Mouse (Mus musculus) forebrain, embryonic 16.5 days (tissue): Measurements from ENCODE around the gene Sart3. TPM values are rescaled to one million over a fixed set of nuclear protein-coding genes. Genes with fewer than 3 reads are reported as not detected.

Experiments used
- ATAC-seq: fragments of 200-750 bp; cut with Nextera tagmentation; 2 replicates; pipeline ENCODE4 v1.8.0; 2017; ENCODE audit warnings: mild to moderate bottlenecking, moderate library complexity
- H3K27ac ChIP-seq: fragments of 300-500 bp; sonication (generic); 2 replicates; pipeline ENCODE4 v1.5.1; 2014; ENCODE audit warnings: low read length, control low read depth
- H3K27me3 ChIP-seq: fragments of 300-500 bp; sonication (generic); replicated peaks from 2 replicates; pipeline ENCODE4 v1.6.1; 2014; ENCODE audit warnings: low read length; ENCODE audit not compliant: control insufficient read depth, insufficient read depth
- H3K36me3 ChIP-seq: fragments of 300-500 bp; sonication (generic); 2 replicates; pipeline ENCODE4 v1.6.1; 2014; ENCODE audit not compliant: control insufficient read depth, insufficient read depth
- H3K4me1 ChIP-seq: fragments of 300-500 bp; sonication (generic); replicated peaks from 2 replicates; pipeline ENCODE4 v1.6.1; 2014; ENCODE audit warnings: low read length; ENCODE audit not compliant: control insufficient read depth, insufficient read depth
- H3K4me2 ChIP-seq: fragments of 300-500 bp; sonication (generic); 2 replicates; pipeline ENCODE4 v1.6.1; 2014; ENCODE audit warnings: mild to moderate bottlenecking, low read length, control low read depth
- H3K4me3 ChIP-seq: fragments of 300-500 bp; sonication (generic); replicated peaks from 2 replicates; pipeline ENCODE4 v1.5.1; 2014; ENCODE audit warnings: mild to moderate bottlenecking, low read length, control low read depth
- H3K9ac ChIP-seq: fragments of 300-500 bp; sonication (generic); replicated peaks from 2 replicates; pipeline ENCODE4 v1.6.1; 2014; ENCODE audit warnings: low read depth, low read length, control low read depth
- H3K9me3 ChIP-seq: fragments of 300-500 bp; sonication (generic); 2 replicates; pipeline ENCODE4 v1.6.1; 2016; ENCODE audit warnings: low read length; ENCODE audit not compliant: control insufficient read depth
- WGBS: fragments of 180-500 bp; shearing (Covaris S2); extraction: QIAGEN DNeasy Blood & Tissue Kit; methylation state at CpG from one replicate; pipeline ENCODE4 v1.1.7; 2014; 5-methylcytosine and 5-hydroxymethylcytosine counted together
- polyA plus RNA-seq: library from polyadenylated mRNA; unstranded; fragments of >200 nt; fragmentation: Nextera tagmentation; extraction: Ambion mirVana; gene quantifications from 2 replicates; pipeline ENCODE4 v1.2.1, GENCODE M21; 2015

Sart3 gene
- polyA plus RNA-seq, 1 experiment from 2014 or later = 52.7 TPM

DNA sequence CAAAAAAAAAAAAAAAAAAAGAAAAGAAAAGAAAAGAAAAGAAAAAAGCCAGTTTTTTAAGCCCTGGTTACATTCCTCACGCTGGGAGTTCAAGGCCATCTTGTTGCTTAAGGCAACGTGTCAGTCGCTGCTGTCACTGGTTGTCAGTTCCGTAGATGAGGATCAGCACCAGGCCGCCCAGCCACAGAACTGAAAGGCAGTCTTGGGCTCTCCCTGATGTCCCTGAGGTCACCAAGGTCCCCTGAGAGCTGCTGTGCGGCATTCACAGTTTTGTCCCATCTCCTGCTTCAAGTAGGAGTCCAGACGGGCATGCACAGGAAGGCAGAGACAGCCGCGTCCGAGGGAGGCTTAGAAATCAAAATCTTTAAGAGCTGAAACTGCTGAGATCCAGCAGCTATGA, 3.3 kb upstream of the Sart3 start:
- no peak overlapping the region for H3K4me2 ChIP-seq
- no peak overlapping the region for H3K9ac ChIP-seq
- peaks cover 4% of the 10 kb centered on the region; the same call in 1 of the 2 replicates for H3K36me3 ChIP-seq
- H3K4me1 ChIP-seq = peaks cover 13% of the 10 kb centered on the region
- 92% methylated on average over 10 of the region's 10 CpGs for WGBS
- no peak overlapping the region for H3K4me3 ChIP-seq
- H3K9me3 ChIP-seq = no peaks in the 10 kb centered on the region
- no peaks in the 10 kb centered on the region for H3K27me3 ChIP-seq
- no peak overlapping the region for H3K27ac ChIP-seq
- no peak for ATAC-seq

DNA sequence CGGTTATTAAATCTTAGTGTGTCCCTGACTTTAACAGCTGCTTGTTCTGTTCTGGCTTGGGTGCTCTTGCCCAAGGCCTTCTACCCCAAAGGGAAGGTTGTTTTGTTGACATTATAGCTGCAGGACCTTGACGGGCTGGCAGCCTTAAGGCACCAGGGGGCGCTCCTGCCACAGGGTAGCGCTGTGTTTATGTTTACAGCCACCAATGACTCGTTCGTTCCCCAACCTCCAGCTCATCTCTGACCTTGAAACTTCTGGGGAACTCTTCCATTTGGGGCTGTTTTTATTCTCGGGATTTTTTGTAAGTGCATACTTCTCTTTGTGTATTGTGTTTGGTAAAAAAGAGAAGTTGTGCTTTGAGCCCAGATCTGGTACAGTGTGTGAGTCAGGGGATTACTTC, 1.4 kb upstream of the Sart3 start:
- WGBS = under 1% methylated on average over 7 of the region's 7 CpGs
- no peak overlapping the region for H3K9ac ChIP-seq

GRCm38 (mm10) chr5:113772905-113773519, 702 bp upstream of the Sart3 start:
- peak overlapping the region; percentile 89 for H3K9ac ChIP-seq
- H3K27me3 ChIP-seq = no peaks in the 10 kb centered on the region
- H3K36me3 ChIP-seq = peaks cover 4% of the 10 kb centered on the region; the same call in 1 of the 2 replicates
- peak overlapping the region; percentile 99; the same call in 1 of the 2 replicates for H3K27ac ChIP-seq
- H3K9me3 ChIP-seq = no peaks in the 10 kb centered on the region
- peaks cover 26% of the 10 kb centered on the region for H3K4me1 ChIP-seq
- ATAC-seq = peak; percentile 41; the same call in 1 of the 2 replicates
- WGBS = 2% methylated on average over 38 of the region's 38 CpGs
- H3K4me2 ChIP-seq = peak overlapping the region; percentile 57
- H3K4me3 ChIP-seq = peak overlapping the region; percentile 100

More for the DNA sequence above, 1.4 kb upstream of the Sart3 start:
- no peak for ATAC-seq
- peaks cover 26% of the 10 kb centered on the region for H3K4me1 ChIP-seq
- H3K9me3 ChIP-seq = no peaks in the 10 kb centered on the region
- no peaks in the 10 kb centered on the region for H3K27me3 ChIP-seq
- H3K27ac ChIP-seq = no peak overlapping the region
- peak overlapping the region; percentile 57 for H3K4me2 ChIP-seq
- H3K36me3 ChIP-seq = peaks cover 4% of the 10 kb centered on the region; the same call in 1 of the 2 replicates
- peak overlapping the region; percentile 100 for H3K4me3 ChIP-seq

- Histone ChIP-seq H3K27ac (peak overlapping the region; percentile 99), H3K4me3 (peak overlapping the region; percentile 100), H3K9me3 (no peaks in the 10 kb centered on the region), H3K4me2 (peak overlapping the region; percentile 66), H3K27me3 (no peaks in the 10 kb centered on the region), H3K9ac (peak overlapping the region; percentile 89), H3K36me3 (peaks cover 4% of the 10 kb centered on the region; the same call in 1 of the 2 replicates), H3K4me1 (peaks cover 26% of the 10 kb centered on the region)
- ATAC-seq = peak; percentile 81
- under 1% methylated on average over 90 of the region's 97 CpGs for WGBS
These were observed 822 bp downstream of the Sart3 start for GRCm38 (mm10) chr5:113771213-113772162.

DNA sequence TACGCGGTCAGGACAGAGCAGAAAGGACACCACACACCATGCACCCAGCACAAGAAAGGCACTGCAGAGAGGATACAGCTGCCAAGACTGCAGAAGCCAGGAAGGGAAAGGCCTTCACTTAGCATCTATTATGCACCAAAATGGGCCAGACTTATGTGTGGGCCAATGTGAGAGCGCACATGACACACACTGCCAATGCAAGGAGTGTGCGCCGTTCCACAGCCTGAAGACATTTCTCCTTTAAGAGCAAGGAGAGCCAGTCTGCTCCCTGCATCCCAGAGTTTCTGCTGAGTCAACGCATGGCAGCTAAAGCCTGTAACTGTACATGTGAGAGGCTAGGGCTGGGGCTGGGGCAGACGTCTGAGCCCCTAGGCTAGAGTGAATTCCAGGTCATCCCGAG, 3.5 kb downstream of the Sart3 start:
- 94% methylated on average over 8 of the region's 8 CpGs for WGBS
- Histone ChIP-seq H3K9me3 (no peaks in the 10 kb centered on the region), H3K27me3 (no peaks in the 10 kb centered on the region)

DNA sequence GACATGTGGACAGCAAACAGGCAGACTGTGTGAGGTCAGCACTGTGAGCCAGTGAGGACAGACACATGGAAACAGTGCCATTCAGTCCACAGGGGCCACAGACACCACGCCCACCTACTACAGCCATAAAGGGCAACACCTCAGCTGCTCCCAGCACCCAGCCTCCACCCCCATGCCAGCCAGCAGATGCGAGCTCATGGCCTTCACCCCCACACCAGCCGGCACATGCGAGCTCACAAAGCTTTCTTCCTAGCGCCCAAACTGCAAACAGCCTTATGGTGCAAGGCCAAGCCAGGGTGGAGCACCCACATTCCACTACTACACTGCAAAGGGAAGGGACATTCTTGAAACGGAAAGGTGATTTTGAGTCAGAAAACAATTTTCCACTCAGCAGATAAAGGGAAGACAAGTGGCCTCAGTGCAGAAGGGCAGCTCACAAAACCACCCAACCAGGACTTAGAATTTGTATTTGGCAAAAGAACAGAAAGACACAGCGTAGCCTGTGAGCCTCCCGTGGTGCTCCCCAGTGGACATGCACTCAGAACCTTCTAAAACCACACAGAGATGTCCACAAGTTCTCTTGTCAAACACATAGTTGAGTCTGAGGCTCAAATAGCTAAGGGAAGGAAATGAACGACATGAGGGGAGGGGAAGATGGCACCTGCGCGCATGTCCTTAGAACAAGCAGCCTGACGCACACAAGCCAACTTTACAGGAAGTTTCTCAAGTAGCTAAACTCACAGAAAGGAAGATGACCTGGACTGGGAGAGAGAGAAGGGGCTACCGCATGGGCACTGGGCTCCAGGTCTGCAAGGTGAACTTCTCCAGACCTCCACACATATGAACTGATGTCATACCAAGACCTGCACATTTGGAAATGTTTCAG, 6.4 kb downstream of the Sart3 start:
- H3K36me3 ChIP-seq = peaks cover 3% of the 10 kb centered on the region; the same call in 1 of the 2 replicates
- H3K27ac ChIP-seq = no peak overlapping the region
- 94% methylated on average over 13 of the region's 13 CpGs for WGBS
- no peak overlapping the region for H3K4me2 ChIP-seq
- H3K27me3 ChIP-seq = no peaks in the 10 kb centered on the region
- H3K4me1 ChIP-seq = peaks cover 15% of the 10 kb centered on the region
- ATAC-seq = no peak
- no peak overlapping the region for H3K4me3 ChIP-seq
- H3K9ac ChIP-seq = no peak overlapping the region
- H3K9me3 ChIP-seq = no peaks in the 10 kb centered on the region

More for the DNA sequence above, 3.5 kb downstream of the Sart3 start:
- no peak overlapping the region for H3K9ac ChIP-seq
- H3K27ac ChIP-seq = no peak overlapping the region
- peaks cover 24% of the 10 kb centered on the region for H3K4me1 ChIP-seq
- H3K4me2 ChIP-seq = no peak overlapping the region
- no peak overlapping the region for H3K4me3 ChIP-seq
- H3K36me3 ChIP-seq = no peaks in the 10 kb centered on the region; the same call in 1 of the 2 replicates
- ATAC-seq = no peak

GRCm38 (mm10) chr5:113764426-113764825, 7.9 kb downstream of the Sart3 start:
- Histone ChIP-seq H3K27me3 (no peaks in the 10 kb centered on the region), H3K27ac (no peak overlapping the region), H3K9me3 (no peaks in the 10 kb centered on the region), H3K4me1 (peaks cover 2% of the 10 kb centered on the region), H3K4me2 (no peak overlapping the region), H3K36me3 (peaks cover 8% of the 10 kb centered on the region), H3K4me3 (no peak overlapping the region), H3K9ac (no peak overlapping the region)
- ATAC-seq = no peak
- whole genome bisulfite sequencing = 93% methylated on average over 7 of the region's 7 CpGs

DNA sequence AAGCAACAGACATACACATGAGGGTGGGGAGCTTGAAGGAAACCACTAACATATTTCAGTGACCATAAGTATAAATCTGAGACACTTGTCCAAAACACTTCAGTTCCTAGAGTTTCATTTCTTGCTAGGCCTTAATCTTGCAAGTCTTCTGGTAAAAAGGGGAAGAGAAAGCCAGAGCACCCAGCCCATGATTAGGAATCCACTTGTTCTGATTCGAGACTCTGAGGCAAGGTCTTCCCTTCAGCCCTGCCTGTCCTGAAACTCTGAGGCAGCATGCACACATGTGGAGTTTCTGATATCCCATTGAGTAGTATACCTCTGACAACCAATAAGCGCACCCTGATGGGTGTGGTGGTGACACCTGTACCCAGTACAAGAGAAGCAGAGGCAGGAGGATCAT, 10.7 kb downstream of the Sart3 start:
- no peak overlapping the region for H3K9ac ChIP-seq
- H3K27me3 ChIP-seq = no peaks in the 10 kb centered on the region
- ATAC-seq = no peak
- no peaks in the 10 kb centered on the region for H3K9me3 ChIP-seq
- no peak overlapping the region for H3K4me2 ChIP-seq
- 94% methylated on average over 2 of the region's 2 CpGs for WGBS
- no peak overlapping the region for H3K27ac ChIP-seq
- H3K4me1 ChIP-seq = no peaks in the 10 kb centered on the region
- H3K36me3 ChIP-seq = peaks cover 23% of the 10 kb centered on the region
- no peak overlapping the region for H3K4me3 ChIP-seq
